In genomic region chr16:18626376-18626878, GRCm38 (mm10) we compare ENCODE assay signal across 8 mouse cellular contexts. TPM values are rescaled to one million over a fixed set of nuclear protein-coding genes. Genes with fewer than 3 reads are reported as not detected.
DNase-seq lines count a peak whose midpoint lies in the region; ATAC-seq lines count a peak whose summit lies in the region.

Gene Gm49601, minus strand, starts transcription at chr16:18626427.

- DNase-seq in ZHBTc4 (ENCODE audit: low read depth, low spot score) = peak; percentile 95
- DNase-seq in gastrocnemius, postnatal 10 days = peak; percentile 85
- DNase-seq in induced T-regulatory cell, adult 2 months (ENCODE audit: low read depth) = peak; percentile 88
- DNase-seq in left cerebral cortex, adult 8-10 months (ENCODE audit: low spot score in 2 of 2) = peak; percentile 66 to 85
- peak; percentile 88 for DNase-seq in right cerebral cortex, postnatal 10 days (ENCODE audit: low spot score in 2 of 2)
- DNase-seq in urinary bladder, postnatal 25 days (ENCODE audit: low spot score) = peak; percentile 88

- peak; percentile 67 for ATAC-seq in common myeloid progenitor, adult 5-6 weeks (replicated peaks; ENCODE audit: low read depth, poor library complexity, severe bottlenecking)
- peak; percentile 77 for ATAC-seq in megakaryocyte progenitor cell, adult 5-6 weeks (replicated peaks; ENCODE audit: poor library complexity)

RNA-seq across cellular contexts. Expression of gene Gm49601, which starts in this region (rescaled TPM):
- total RNA-seq in common myeloid progenitor, adult 5-6 weeks (2017) = 1.8 TPM in 1 of 2 replicates, not detected in the other
- total RNA-seq in gastrocnemius, postnatal 10 days (2021) = 1 to 10 TPM; 1.6 to 3.6 TPM
- total RNA-seq in left cerebral cortex, adult 8-10 months (2022) = 100 to 1,000 TPM; 207 to 234 (median 219) TPM
- total RNA-seq in megakaryocyte progenitor cell, adult 5-6 weeks (2015) = 0.79 and 1.4 TPM in 2 replicates
- 1.4 and 3.5 TPM in 2 replicates for total RNA-seq in megakaryocyte progenitor cell, adult 5-6 weeks (2017)

Comparison
In these comparisons a context has a peak if more than half of its experiments do, and no peak if none do; other contexts are left out.
1. Peak in every context shown above with its lines: DNase-seq and ATAC-seq.
2. RNA of gene Gm49601 (total RNA-seq): 207 to 234 TPM in left cerebral cortex, adult 8-10 months; 1.6 to 3.6 TPM in gastrocnemius, postnatal 10 days, 0.79 to 3.5 TPM in megakaryocyte progenitor cell, adult 5-6 weeks and 1.8 TPM in common myeloid progenitor, adult 5-6 weeks; every median in the first group is over 10 times any median in the second.